Mouse (Mus musculus) stomach, embryonic 14.5 days (tissue): Measurements from ENCODE around the gene 2810004N23Rik. TPM values are rescaled to one million over a fixed set of nuclear protein-coding genes. Genes with fewer than 3 reads are reported as not detected.

ENCODE experiments used
- ATAC-seq: fragments of 200-750 bp; cut with Nextera tagmentation; 2 replicates; pipeline ENCODE4 v1.8.0; 2017; ENCODE audit warnings: low read depth, moderate TSS enrichment; ENCODE audit not compliant: insufficient number of reproducible peaks, insufficient read depth, low FRiP score
- H3K27ac ChIP-seq: fragments of 300-500 bp; sonication (generic); 2 replicates; pipeline ENCODE4 v1.5.1; 2014; ENCODE audit warnings: mild to moderate bottlenecking, low read length, moderate library complexity, mixed read lengths
- H3K27me3 ChIP-seq: fragments of 300-500 bp; sonication (generic); 2 replicates; pipeline ENCODE4 v1.6.1; 2014; ENCODE audit warnings: low read length, control low read depth, mixed read lengths; ENCODE audit not compliant: control insufficient read depth, insufficient read depth
- H3K36me3 ChIP-seq: fragments of 300-500 bp; sonication (generic); 2 replicates; pipeline ENCODE4 v1.6.1; 2014; ENCODE audit warnings: mild to moderate bottlenecking, control low read depth, low read length, moderate library complexity, mixed read lengths; ENCODE audit not compliant: control insufficient read depth, insufficient read depth
- H3K4me1 ChIP-seq: fragments of 300-500 bp; sonication (generic); 2 replicates; pipeline ENCODE4 v1.6.1; 2014; ENCODE audit warnings: low read length, control low read depth, mixed read lengths; ENCODE audit not compliant: control insufficient read depth, insufficient read depth
- H3K4me2 ChIP-seq: fragments of 300-500 bp; sonication (generic); replicated peaks from 2 replicates; pipeline ENCODE4 v1.6.1; 2014; ENCODE audit warnings: low read depth, low read length, control low read depth
- H3K4me3 ChIP-seq: fragments of 300-500 bp; sonication (generic); 2 replicates; pipeline ENCODE4 v1.5.1; 2014; ENCODE audit warnings: low read depth, low read length, control low read depth
- H3K9ac ChIP-seq: fragments of 300-500 bp; sonication (generic); replicated peaks from 2 replicates; pipeline ENCODE4 v1.6.1; 2014; ENCODE audit warnings: low read depth, mild to moderate bottlenecking, control low read depth, low read length, moderate library complexity, mixed read lengths
- H3K9me3 ChIP-seq: fragments of 300-500 bp; sonication (generic); 2 replicates; pipeline ENCODE4 v1.6.1; 2016; ENCODE audit warnings: low read depth, low read length, control low read depth; ENCODE audit not compliant: control insufficient read depth
- WGBS: fragments of 180-500 bp; shearing (Covaris S2); extraction: QIAGEN DNeasy Blood & Tissue Kit; methylation state at CpG from one replicate; pipeline ENCODE4 v1.1.7; 2014; 5-methylcytosine and 5-hydroxymethylcytosine counted together
- polyA plus RNA-seq: library from polyadenylated mRNA; unstranded; fragments of >200 nt; fragmentation: Nextera tagmentation; extraction: Ambion mirVana; gene quantifications from 2 replicates; pipeline ENCODE4 v1.2.1, GENCODE M21; 2014

The 2810004N23Rik gene
- polyA plus RNA-seq, 1 experiment from 2014 or later: 43.7 TPM

DNA sequence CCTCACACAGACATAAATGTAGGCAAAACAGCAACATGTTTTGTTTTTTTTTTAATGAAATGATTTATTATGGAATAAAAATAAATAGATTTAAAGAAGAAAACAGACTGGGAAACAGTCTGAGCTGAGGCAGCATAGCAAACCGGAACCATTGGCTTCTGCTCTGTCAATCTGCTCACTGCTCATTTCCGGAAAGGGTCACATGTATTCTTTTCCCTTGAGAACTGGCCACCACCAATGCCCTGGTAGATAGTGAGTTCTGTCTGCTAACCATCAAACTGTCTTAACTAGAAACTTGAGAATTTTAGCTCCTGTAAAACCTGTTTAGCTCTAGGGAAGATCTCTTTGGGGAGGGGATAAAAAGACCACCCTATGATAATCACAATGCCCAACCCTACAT is 26.0 kb downstream of the 2810004N23Rik start:
- peaks cover 35% of the 10 kb centered on the region for H3K36me3 ChIP-seq
- WGBS: 91% methylated on average over 2 of the region's 2 CpGs
- 0 out of 2 replicates have a peak, but pooled peaks cover 2% of the 10 kb centered on the region for H3K4me1 ChIP-seq
- H3K27ac ChIP-seq: no peak overlapping the region
- H3K9me3 ChIP-seq: no peaks in the 10 kb centered on the region
- no peak overlapping the region for H3K9ac ChIP-seq
- no peak overlapping the region for H3K4me2 ChIP-seq
- H3K27me3 ChIP-seq: no peaks in the 10 kb centered on the region
- no peak for ATAC-seq
- no peak overlapping the region for H3K4me3 ChIP-seq

DNA sequence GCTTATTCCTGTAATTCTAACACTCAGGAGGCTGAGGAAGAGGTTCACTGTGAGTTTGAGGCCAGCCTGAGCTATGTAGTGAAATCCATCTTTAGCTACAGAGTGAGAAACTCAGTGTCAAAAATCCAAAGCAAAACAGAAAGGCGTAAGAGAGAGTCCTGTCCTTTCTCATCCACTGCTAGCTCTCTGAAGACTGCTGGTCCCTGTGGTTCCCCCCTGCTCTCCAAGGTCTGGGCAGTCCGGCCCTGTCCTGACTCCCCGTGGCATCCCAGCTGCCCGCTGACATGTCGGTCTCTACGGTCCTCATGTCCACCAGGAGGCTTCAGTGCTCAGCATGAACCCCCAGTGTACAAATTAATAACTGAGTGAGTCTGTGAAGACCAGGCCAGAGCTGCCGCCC is 26.6 kb downstream of the 2810004N23Rik start:
- Histone ChIP-seq H3K27me3 (no peaks in the 10 kb centered on the region), H3K9ac (no peak overlapping the region), H3K9me3 (no peaks in the 10 kb centered on the region), H3K4me3 (no peak overlapping the region), H3K27ac (no peak overlapping the region), H3K4me1 (0 out of 2 replicates have a peak, but pooled peaks cover 2% of the 10 kb centered on the region), H3K4me2 (no peak overlapping the region), H3K36me3 (peaks cover 31% of the 10 kb centered on the region)
- ATAC-seq: no peak
- 86% methylated on average over 7 of the region's 7 CpGs for WGBS

DNA sequence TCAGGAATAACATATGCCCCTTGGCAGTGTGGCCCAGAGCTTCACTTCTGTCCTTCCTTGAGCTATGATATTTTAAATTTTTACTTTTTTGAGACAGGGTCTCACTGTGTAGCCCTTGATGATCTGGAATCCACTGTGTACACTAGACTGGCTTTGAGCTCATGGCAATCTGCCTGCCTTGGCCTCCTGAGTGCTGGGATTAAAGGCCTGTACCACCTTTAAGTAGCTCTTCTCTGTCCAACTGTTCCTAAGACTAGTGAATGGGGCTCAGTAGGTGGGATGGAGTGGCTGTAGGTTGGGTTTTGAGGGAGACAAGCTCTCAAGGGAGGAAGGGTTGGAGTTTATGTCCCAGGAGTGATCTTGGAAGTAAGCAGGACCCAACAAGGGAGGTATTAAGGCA is 27.1 kb downstream of the 2810004N23Rik start:
- no peaks in the 10 kb centered on the region for H3K9me3 ChIP-seq
- H3K36me3 ChIP-seq: peaks cover 27% of the 10 kb centered on the region
- H3K27ac ChIP-seq: no peak overlapping the region
- no peak for ATAC-seq
- no peak overlapping the region for H3K9ac ChIP-seq
- 0 out of 2 replicates have a peak, but pooled peaks cover 2% of the 10 kb centered on the region for H3K4me1 ChIP-seq
- H3K4me2 ChIP-seq: no peak overlapping the region
- no peaks in the 10 kb centered on the region for H3K27me3 ChIP-seq
- H3K4me3 ChIP-seq: no peak overlapping the region

DNA sequence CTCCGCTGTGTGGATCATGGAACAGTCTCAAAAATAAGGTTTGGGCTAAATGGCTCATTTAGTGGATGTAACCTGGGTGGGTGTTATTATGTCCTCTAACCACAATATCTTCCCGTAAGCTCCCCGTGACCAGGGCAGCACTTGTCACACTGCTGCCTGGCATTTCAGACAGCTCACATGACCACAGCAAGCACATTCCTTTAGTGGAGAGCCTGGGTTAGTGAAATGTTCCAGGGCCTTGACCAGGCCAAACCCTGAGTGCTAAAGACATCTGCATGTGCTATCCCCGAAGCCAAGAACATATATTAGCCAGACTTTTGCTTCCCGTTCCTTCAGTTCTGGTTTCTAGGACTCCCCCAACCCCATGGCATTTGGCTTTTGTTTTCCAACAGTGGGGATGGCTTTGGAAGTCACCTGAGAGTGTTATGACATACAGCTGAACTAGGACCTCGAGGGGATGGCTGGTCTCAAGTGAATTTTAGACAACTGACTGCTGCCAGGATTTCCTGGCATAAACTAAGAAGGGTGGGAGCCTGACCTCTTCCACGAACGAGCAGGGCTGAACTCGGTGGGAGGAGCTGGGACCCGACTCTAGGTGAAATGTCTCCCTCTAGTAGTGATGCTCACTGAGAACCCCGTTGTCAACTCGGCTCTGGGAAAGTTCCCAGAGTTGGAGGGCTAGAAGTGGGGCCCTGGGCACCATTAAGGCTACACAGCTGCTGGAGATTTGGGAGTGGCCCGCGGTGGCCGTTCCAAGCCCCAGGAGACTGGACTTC is 29.3 kb downstream of the 2810004N23Rik start:
- Histone ChIP-seq H3K4me2 (peak overlapping the region; percentile 19; the same call in 1 of the 2 replicates), H3K4me3 (no peak overlapping the region), H3K36me3 (peaks cover 7% of the 10 kb centered on the region; the same call in 1 of the 2 replicates), H3K27me3 (no peaks in the 10 kb centered on the region), H3K9ac (no peak overlapping the region), H3K27ac (no peak overlapping the region), H3K4me1 (0 out of 2 replicates have a peak, but pooled peaks cover 2% of the 10 kb centered on the region), H3K9me3 (no peaks in the 10 kb centered on the region)
- ATAC-seq: no peak
- 35% methylated on average over 15 of the region's 15 CpGs for WGBS

DNA sequence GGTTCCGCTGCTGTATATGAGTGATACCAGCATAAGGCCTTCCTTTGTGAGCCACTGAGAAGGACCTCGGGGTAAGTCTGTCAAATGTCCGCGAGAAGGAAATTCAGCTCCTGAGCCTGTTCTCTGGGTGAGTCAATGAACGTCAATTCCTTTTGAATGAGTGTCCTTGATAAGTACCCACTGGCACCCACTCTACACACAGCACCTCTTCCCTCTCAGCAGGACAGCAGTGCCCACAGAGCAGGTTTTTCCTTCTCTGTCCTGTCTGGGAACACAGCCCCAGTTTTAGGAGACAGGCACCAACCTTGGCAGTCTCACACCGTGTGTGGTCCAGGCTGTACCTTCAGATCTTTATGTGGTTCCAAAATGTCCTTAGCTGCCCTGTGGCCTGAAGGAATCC is 31.0 kb downstream of the 2810004N23Rik start:
- H3K36me3 ChIP-seq: no peaks in the 10 kb centered on the region
- H3K27ac ChIP-seq: no peak overlapping the region
- no peak overlapping the region for H3K4me3 ChIP-seq
- H3K27me3 ChIP-seq: no peaks in the 10 kb centered on the region
- WGBS: 86% methylated on average over 6 of the region's 6 CpGs
- no peak overlapping the region for H3K9ac ChIP-seq
- H3K9me3 ChIP-seq: no peaks in the 10 kb centered on the region
- H3K4me1 ChIP-seq: 0 out of 2 replicates have a peak, but pooled peaks cover 2% of the 10 kb centered on the region
- H3K4me2 ChIP-seq: no peak overlapping the region
- no peak for ATAC-seq

DNA sequence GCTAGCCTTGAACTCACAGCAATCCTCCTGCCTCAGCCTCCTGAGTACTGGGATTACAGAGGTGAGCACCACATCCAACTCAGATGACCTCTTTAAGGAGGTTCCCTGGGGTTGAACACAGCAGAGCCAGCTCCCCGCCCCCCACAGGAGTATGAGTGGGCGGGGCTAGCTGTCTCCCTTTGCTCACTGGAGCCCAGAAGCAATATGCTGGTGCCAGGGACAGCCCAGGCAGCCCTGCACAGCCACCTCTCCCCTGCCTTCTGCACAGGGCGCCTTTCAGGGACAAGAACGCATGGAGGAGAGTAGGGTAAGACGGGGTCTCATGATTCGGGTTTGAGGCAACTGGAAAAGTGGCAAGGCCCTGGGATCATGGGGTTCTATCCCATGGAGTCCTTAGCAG is 31.4 kb downstream of the 2810004N23Rik start:
- H3K4me3 ChIP-seq: no peak overlapping the region
- ATAC-seq: no peak
- no peak overlapping the region for H3K27ac ChIP-seq
- no peaks in the 10 kb centered on the region for H3K9me3 ChIP-seq
- H3K4me2 ChIP-seq: no peak overlapping the region
- no peaks in the 10 kb centered on the region for H3K36me3 ChIP-seq
- H3K27me3 ChIP-seq: no peaks in the 10 kb centered on the region
- 72% methylated on average over 6 of the region's 6 CpGs for WGBS
- H3K9ac ChIP-seq: no peak overlapping the region
- 0 out of 2 replicates have a peak, but pooled peaks cover 2% of the 10 kb centered on the region for H3K4me1 ChIP-seq

DNA sequence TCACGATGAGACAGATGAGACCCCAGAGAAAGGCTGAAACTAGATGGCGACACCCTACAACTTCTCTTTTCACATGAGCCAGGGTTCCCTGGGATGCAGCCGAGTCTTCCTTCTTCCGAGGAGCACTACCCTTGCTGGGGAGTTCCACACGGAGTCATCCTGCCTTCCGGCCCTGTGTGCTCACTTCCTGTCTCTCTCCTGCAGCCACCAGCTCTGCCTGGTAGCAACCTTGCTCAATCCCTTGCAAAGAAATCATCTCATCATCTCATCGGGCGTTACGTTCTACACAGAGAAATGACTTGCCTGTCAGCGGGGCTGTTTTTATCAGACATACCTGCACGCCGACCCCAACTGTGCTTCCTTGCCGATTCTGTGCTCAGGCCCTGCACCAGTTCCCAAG is 32.9 kb downstream of the 2810004N23Rik start:
- Histone ChIP-seq H3K9ac (no peak overlapping the region), H3K27me3 (no peaks in the 10 kb centered on the region), H3K4me2 (no peak overlapping the region), H3K4me3 (no peak overlapping the region), H3K4me1 (0 out of 2 replicates have a peak, but pooled peaks cover 2% of the 10 kb centered on the region), H3K9me3 (no peaks in the 10 kb centered on the region), H3K36me3 (no peaks in the 10 kb centered on the region), H3K27ac (no peak overlapping the region)
- whole genome bisulfite sequencing: 79% methylated on average over 13 of the region's 13 CpGs
- no peak for ATAC-seq

DNA sequence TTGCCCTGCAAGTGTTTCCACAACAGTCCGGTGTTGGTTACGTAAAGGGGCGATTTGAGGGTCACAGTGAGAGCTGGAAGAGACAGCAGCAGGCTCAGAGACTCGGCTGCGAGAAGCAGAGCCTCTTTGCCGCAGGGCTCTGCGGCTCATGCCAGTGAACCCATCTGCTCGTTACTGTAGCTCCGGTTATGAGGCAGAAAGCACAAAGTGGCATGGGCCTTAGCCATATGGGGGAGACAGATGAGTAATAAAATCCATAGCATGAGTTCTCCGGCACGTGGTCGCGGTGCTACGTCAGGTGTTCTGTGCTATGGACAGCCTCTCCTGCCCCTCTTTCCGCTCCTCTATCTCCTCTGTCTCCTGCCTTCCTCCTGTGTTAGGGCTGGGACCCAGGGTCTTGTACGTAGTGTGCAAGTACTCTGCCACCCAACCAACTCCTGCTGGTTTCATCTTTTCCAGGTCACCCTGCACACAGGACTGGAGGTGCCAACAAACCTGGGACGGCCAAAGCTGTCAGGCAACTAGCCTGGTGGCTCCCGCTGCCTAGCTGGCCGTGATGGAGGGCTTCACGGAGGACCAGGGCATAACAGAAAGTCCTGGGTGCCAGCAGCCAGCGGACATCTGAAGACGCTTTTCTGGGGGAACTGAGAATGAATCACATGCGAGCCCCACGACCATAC is 34.2 kb downstream of the 2810004N23Rik start:
- WGBS: 79% methylated on average over 24 of the region's 24 CpGs
- no peak overlapping the region for H3K9ac ChIP-seq
- no peaks in the 10 kb centered on the region for H3K36me3 ChIP-seq
- no peaks in the 10 kb centered on the region for H3K4me1 ChIP-seq
- H3K9me3 ChIP-seq: no peaks in the 10 kb centered on the region
- no peak overlapping the region for H3K4me2 ChIP-seq
- H3K27me3 ChIP-seq: no peaks in the 10 kb centered on the region
- no peak for ATAC-seq
- no peak overlapping the region for H3K4me3 ChIP-seq
- H3K27ac ChIP-seq: no peak overlapping the region
